Mouse (Mus musculus): ENCODE data around the gene Dad1.

DNA sequence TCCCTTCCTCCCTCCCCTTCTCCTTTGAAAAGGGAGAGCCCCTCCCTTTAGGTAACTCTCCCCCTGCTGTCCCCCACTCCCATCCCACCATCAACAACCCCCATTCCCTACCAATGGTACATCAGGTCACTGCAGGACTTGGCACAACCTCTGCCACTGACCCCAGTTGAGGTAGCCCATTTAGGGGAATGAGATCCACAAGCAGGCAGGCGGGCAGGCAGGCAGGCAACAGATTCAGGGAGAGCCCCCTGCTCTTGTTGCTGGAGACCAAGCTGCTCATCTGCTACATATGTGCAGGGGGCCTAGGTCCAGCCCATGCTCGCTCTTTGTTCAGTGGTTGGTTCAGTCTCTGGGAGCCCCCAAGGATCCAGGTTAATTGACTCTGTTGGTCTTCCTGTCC is 22.5 kb upstream of the Dad1 start:
- TF ChIP-seq CTCF (IDR thresholded peaks at IDR 0.05; ENCODE audit: extremely low read depth, insufficient read depth, insufficient read length, insufficient replicate concordance), result no peak
- no peak for TF ChIP-seq POLR2A (IDR thresholded peaks at IDR 0.05; ENCODE audit: low read depth, low read length)
